Mouse (Mus musculus): ENCODE measurements around the gene Cd48.

The Cd48 gene

GRCm38 (mm10) chr1:171693918-171694317, 12.1 kb downstream of the Cd48 start:
- no peak for DNase-seq (ENCODE audit: low read depth, low spot score)

- peak; percentile 57 for DNase-seq (ENCODE audit: low read depth, low spot score)
These were observed 17.2 kb downstream of the Cd48 start for GRCm38 (mm10) chr1:171698983-171699382.

GRCm38 (mm10) chr1:171713736-171714135, 31.9 kb downstream of the Cd48 start:
- peak; percentile 78 for DNase-seq (ENCODE audit: low read depth, low spot score)

GRCm38 (mm10) chr1:171715434-171715833, 33.6 kb downstream of the Cd48 start:
- peak; percentile 20 for DNase-seq (ENCODE audit: low read depth, low spot score)

- no peak for DNase-seq (ENCODE audit: low read depth, low spot score)
These were observed 34.4 kb downstream of the Cd48 start for GRCm38 (mm10) chr1:171716232-171716631.

GRCm38 (mm10) chr1:171731195-171731594, 49.4 kb downstream of the Cd48 start:
- peak; percentile 4 for DNase-seq (ENCODE audit: low read depth, low spot score)

GRCm38 (mm10) chr1:171734898-171735297, 53.1 kb downstream of the Cd48 start:
- DNase-seq (ENCODE audit: low read depth, low spot score) = no peak

- DNase-seq (ENCODE audit: low read depth, low spot score) = no peak
These were observed 66.5 kb downstream of the Cd48 start for GRCm38 (mm10) chr1:171748127-171748969.

Data from brain, adult 2 months (tissue).